Mouse (Mus musculus) thymus, adult 2 months (tissue): ENCODE data around the gene Zbtb1.

ENCODE experiments used
- CTCF ChIP-seq: fragments of 200-500 bp; IDR thresholded peaks from 2 replicates; pipeline ENCODE4 v1.5.1; 2012; ENCODE audit warnings: mild to moderate bottlenecking, control low read depth, low read length, moderate library complexity, borderline replicate concordance; ENCODE audit not compliant: control insufficient read depth, poor library complexity, insufficient read depth; ENCODE audit errors: extremely low read depth
- POLR2A ChIP-seq: fragments of 200-500 bp; IDR thresholded peaks from 2 replicates; pipeline ENCODE4 v1.6.1; 2012; ENCODE audit warnings: mild to moderate bottlenecking, low read length, control low read depth, moderate library complexity; ENCODE audit not compliant: control insufficient read depth, poor library complexity, insufficient read depth; ENCODE audit errors: extremely low read depth

- TF ChIP-seq POLR2A: no peak
- no peak for TF ChIP-seq CTCF
Measured at GRCm38 (mm10) chr12:76368790-76369205, 1.3 kb upstream of the Zbtb1 start.
